Mouse (Mus musculus): ENCODE data around the gene Hpn.

- TF ChIP-seq GATA1 (IDR thresholded peaks at IDR 0.05; ENCODE audit: borderline replicate concordance, low read length) = no peak
- no peak for TF ChIP-seq CTCF (IDR thresholded peaks at IDR 0.05; ENCODE audit: low read depth, low read length)
- TF ChIP-seq TAL1 (conservative IDR thresholded peaks at IDR 0.05; ENCODE audit: low read depth, low read length) = no peak
These were observed 64.2 kb downstream of the Hpn start for GRCm38 (mm10) chr7:31050921-31051320.

Data from G1E (cell line).